Mouse (Mus musculus): ENCODE results near the gene Abhd6. TPM values are rescaled to one million over a fixed set of nuclear protein-coding genes. Genes with fewer than 3 reads are reported as not detected.
A peak's percentile ranks its signal among the peaks of the same experiment; 100 is the strongest.
"Not testable (repeated sequence)": the region's sequence is repeated elsewhere in the genome, so short reads cannot be mapped to it uniquely, and the experiment has no call there.

Abhd6 gene
- polyA plus RNA-seq, 1 experiment from 2014 or later: 25.6 TPM

- Histone ChIP-seq H3K4me2 (replicated peaks; ENCODE audit: low read depth, low read length) (no peak overlapping the region), H3K27ac (ENCODE audit: low read length) (no peak overlapping the region)
- 76% methylated on average over 5 of the region's 5 CpGs for WGBS
Observed at GRCm38 (mm10) chr14:8000247-8000646, 2.5 kb upstream of the Abhd6 start.

GRCm38 (mm10) chr14:8000831-8001685 is 1.6 kb upstream of the Abhd6 start:
- 0 out of 2 replicates have a peak, but pooled peaks cover 6% of the 10 kb centered on the region for H3K27me3 ChIP-seq (ENCODE audit: control insufficient read depth, insufficient read depth, low read length)
- no peaks in the 10 kb centered on the region for H3K36me3 ChIP-seq (ENCODE audit: control insufficient read depth, insufficient read depth, low read length)
- H3K4me3 ChIP-seq (ENCODE audit: low read depth, low read length): no peak overlapping the region
- ATAC-seq (ENCODE audit: insufficient number of reproducible peaks, insufficient read depth, low FRiP score, low read depth): no peak
- H3K4me1 ChIP-seq (ENCODE audit: control insufficient read depth, insufficient read depth, low read length): peaks cover 4% of the 10 kb centered on the region; the same call in 1 of the 2 replicates
- H3K4me2 ChIP-seq (replicated peaks; ENCODE audit: low read depth, low read length): no peak overlapping the region
- no peaks in the 10 kb centered on the region for H3K9me3 ChIP-seq (ENCODE audit: control insufficient read depth, low read depth, low read length)
- 24% methylated on average over 17 of the region's 17 CpGs for WGBS
- no peak overlapping the region for H3K27ac ChIP-seq (ENCODE audit: low read length)
- no peak overlapping the region for H3K9ac ChIP-seq (replicated peaks; ENCODE audit: low read depth, low read length)

More at GRCm38 (mm10) chr14:8000247-8000646, 2.5 kb upstream of the Abhd6 start:
- Histone ChIP-seq H3K9me3 (ENCODE audit: control insufficient read depth, low read depth, low read length) (no peaks in the 10 kb centered on the region), H3K36me3 (ENCODE audit: control insufficient read depth, insufficient read depth, low read length) (no peaks in the 10 kb centered on the region), H3K9ac (replicated peaks; ENCODE audit: low read depth, low read length) (no peak overlapping the region), H3K4me3 (ENCODE audit: low read depth, low read length) (no peak overlapping the region), H3K4me1 (ENCODE audit: control insufficient read depth, insufficient read depth, low read length) (peaks cover 4% of the 10 kb centered on the region; the same call in 1 of the 2 replicates), H3K27me3 (ENCODE audit: control insufficient read depth, insufficient read depth, low read length) (0 out of 2 replicates have a peak, but pooled peaks cover 6% of the 10 kb centered on the region)
- ATAC-seq (ENCODE audit: insufficient number of reproducible peaks, insufficient read depth, low FRiP score, low read depth): no peak

- H3K4me3 ChIP-seq (ENCODE audit: low read depth, low read length): peak overlapping the region; percentile 66
- peak overlapping the region; percentile 43 for H3K9ac ChIP-seq (replicated peaks; ENCODE audit: low read depth, low read length)
- no peaks in the 10 kb centered on the region for H3K9me3 ChIP-seq (ENCODE audit: control insufficient read depth, low read depth, low read length)
- 1% methylated on average over 23 of the region's 23 CpGs for WGBS
- no peak overlapping the region for H3K27ac ChIP-seq (ENCODE audit: low read length)
- ATAC-seq (ENCODE audit: insufficient number of reproducible peaks, insufficient read depth, low FRiP score, low read depth): no peak
- no peaks in the 10 kb centered on the region for H3K36me3 ChIP-seq (ENCODE audit: control insufficient read depth, insufficient read depth, low read length)
- peaks cover 4% of the 10 kb centered on the region; the same call in 1 of the 2 replicates for H3K4me1 ChIP-seq (ENCODE audit: control insufficient read depth, insufficient read depth, low read length)
- H3K27me3 ChIP-seq (ENCODE audit: control insufficient read depth, insufficient read depth, low read length): 0 out of 2 replicates have a peak, but pooled peaks cover 6% of the 10 kb centered on the region
- H3K4me2 ChIP-seq (replicated peaks; ENCODE audit: low read depth, low read length): peak overlapping the region; percentile 57
Observed at GRCm38 (mm10) chr14:8003093-8003670, 480 bp downstream of the Abhd6 start.

DNA sequence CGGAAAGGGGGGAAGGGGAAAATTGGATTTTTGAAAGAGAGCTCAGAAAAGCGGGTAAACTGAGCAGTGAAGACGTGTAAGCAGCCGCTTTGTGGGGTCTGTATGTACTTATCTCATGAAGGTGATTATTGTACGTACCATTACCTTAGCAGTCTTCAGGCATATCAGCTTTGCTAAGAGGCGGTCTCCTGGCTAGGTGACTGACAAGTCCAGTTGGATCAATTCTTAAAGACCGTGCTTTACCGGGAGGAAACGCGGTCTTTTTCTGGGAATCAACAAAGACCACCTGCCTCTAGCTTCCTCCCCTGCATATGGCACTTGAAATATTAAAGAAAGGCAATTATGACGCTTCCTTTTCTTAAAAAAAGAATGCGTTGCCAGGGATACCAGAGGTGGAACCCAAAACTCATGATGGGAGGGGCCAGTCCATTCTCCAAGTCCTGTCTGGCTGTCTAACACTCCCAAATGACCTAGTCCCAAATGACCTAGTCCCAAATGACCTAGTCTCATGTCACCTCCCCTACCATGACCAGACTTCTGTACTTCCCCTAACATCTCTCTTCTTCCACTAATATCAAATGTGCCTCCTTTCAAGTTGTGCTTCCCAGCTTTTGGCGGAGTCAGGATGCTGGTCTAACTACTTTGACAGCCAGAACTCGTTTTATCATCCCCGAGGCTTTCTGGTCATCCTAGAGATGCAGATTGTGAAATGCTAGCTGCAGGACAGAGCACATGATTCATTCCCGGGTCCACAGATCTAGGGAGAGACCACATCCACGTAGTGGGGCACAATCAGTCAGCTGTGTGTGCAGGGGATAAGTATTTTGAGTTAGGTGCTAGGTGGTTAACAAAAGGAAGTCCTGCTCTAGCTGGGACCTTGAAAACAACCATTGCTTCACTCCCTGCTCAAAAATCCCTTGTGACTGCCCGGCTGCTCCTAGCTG is 1.3 kb downstream of the Abhd6 start:
- ATAC-seq (ENCODE audit: insufficient number of reproducible peaks, insufficient read depth, low FRiP score, low read depth): no peak
- Histone ChIP-seq H3K4me3 (ENCODE audit: low read depth, low read length) (peak overlapping the region; percentile 66), H3K36me3 (ENCODE audit: control insufficient read depth, insufficient read depth, low read length) (no peaks in the 10 kb centered on the region), H3K4me1 (ENCODE audit: control insufficient read depth, insufficient read depth, low read length) (peaks cover 4% of the 10 kb centered on the region; the same call in 1 of the 2 replicates), H3K27ac (ENCODE audit: low read length) (no peak overlapping the region), H3K4me2 (replicated peaks; ENCODE audit: low read depth, low read length) (peak overlapping the region; percentile 57), H3K9ac (replicated peaks; ENCODE audit: low read depth, low read length) (0 out of 2 replicates have a peak overlapping the region, but pooled peaks have one; percentile 43), H3K9me3 (ENCODE audit: control insufficient read depth, low read depth, low read length) (no peaks in the 10 kb centered on the region), H3K27me3 (ENCODE audit: control insufficient read depth, insufficient read depth, low read length) (0 out of 2 replicates have a peak, but pooled peaks cover 6% of the 10 kb centered on the region)
- WGBS: 38% methylated on average over 18 of the region's 18 CpGs

DNA sequence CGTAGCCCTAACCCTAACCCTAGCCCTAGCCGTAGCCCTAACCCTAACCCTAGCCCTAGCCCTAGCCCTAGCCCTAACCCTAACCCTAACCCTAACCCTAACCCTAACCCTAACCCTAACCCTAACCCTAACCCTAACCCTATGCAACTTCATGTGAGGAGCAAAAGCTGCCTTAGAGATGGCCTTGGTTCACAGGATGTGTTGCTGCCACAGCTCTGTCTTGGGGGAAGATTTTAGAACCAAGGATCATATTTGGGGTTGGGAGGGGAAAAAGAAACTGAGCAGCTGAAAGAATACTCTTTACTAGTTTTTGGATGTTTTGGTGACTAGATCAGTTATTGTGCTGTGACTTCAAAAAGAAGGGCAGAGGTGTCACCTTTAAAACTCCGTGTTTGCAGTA is 3.4 kb downstream of the Abhd6 start:
- not testable (repeated sequence) for H3K9ac ChIP-seq (replicated peaks; ENCODE audit: low read depth, low read length); H3K4me1 ChIP-seq (ENCODE audit: control insufficient read depth, insufficient read depth, low read length); H3K36me3 ChIP-seq (ENCODE audit: control insufficient read depth, insufficient read depth, low read length); H3K4me2 ChIP-seq (replicated peaks; ENCODE audit: low read depth, low read length); H3K27ac ChIP-seq (ENCODE audit: low read length); H3K27me3 ChIP-seq (ENCODE audit: control insufficient read depth, insufficient read depth, low read length); ATAC-seq (ENCODE audit: insufficient number of reproducible peaks, insufficient read depth, low FRiP score, low read depth); H3K4me3 ChIP-seq (ENCODE audit: low read depth, low read length); H3K9me3 ChIP-seq (ENCODE audit: control insufficient read depth, low read depth, low read length)
- WGBS: 59% methylated on average over 3 of the region's 3 CpGs

GRCm38 (mm10) chr14:8007084-8007483 is 4.4 kb downstream of the Abhd6 start:
- no peaks in the 10 kb centered on the region for H3K27me3 ChIP-seq (ENCODE audit: control insufficient read depth, insufficient read depth, low read length)
- peaks cover 4% of the 10 kb centered on the region; the same call in 1 of the 2 replicates for H3K4me1 ChIP-seq (ENCODE audit: control insufficient read depth, insufficient read depth, low read length)
- no peak overlapping the region for H3K4me2 ChIP-seq (replicated peaks; ENCODE audit: low read depth, low read length)
- H3K4me3 ChIP-seq (ENCODE audit: low read depth, low read length): no peak overlapping the region
- H3K9me3 ChIP-seq (ENCODE audit: control insufficient read depth, low read depth, low read length): no peaks in the 10 kb centered on the region
- H3K9ac ChIP-seq (replicated peaks; ENCODE audit: low read depth, low read length): no peak overlapping the region
- ATAC-seq (ENCODE audit: insufficient number of reproducible peaks, insufficient read depth, low FRiP score, low read depth): no peak
- no peak overlapping the region for H3K27ac ChIP-seq (ENCODE audit: low read length)
- H3K36me3 ChIP-seq (ENCODE audit: control insufficient read depth, insufficient read depth, low read length): no peaks in the 10 kb centered on the region

DNA sequence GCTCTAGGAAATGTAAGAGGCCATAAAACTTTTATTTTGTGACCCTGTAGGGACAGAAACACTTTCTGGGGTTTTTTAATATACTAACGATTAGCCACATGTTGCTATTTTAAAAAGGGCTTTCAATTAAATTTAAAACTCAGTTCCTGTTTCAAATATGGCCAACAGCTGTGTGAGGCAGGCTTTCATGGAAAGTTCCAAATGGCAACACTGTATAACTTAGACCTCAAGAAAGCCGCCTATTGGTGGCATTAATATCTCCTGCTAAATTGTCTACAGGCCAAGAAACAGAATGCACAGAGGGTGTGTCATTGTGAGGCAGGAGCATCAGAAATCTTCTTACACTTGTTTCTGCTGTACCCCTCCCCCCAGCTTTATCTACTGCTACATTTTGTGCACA is 4.8 kb downstream of the Abhd6 start:
- Histone ChIP-seq H3K4me3 (ENCODE audit: low read depth, low read length) (no peak overlapping the region), H3K9ac (replicated peaks; ENCODE audit: low read depth, low read length) (no peak overlapping the region), H3K9me3 (ENCODE audit: control insufficient read depth, low read depth, low read length) (no peaks in the 10 kb centered on the region), H3K4me1 (ENCODE audit: control insufficient read depth, insufficient read depth, low read length) (peaks cover 4% of the 10 kb centered on the region; the same call in 1 of the 2 replicates), H3K36me3 (ENCODE audit: control insufficient read depth, insufficient read depth, low read length) (no peaks in the 10 kb centered on the region), H3K4me2 (replicated peaks; ENCODE audit: low read depth, low read length) (no peak overlapping the region), H3K27ac (ENCODE audit: low read length) (no peak overlapping the region), H3K27me3 (ENCODE audit: control insufficient read depth, insufficient read depth, low read length) (no peaks in the 10 kb centered on the region)
- ATAC-seq (ENCODE audit: insufficient number of reproducible peaks, insufficient read depth, low FRiP score, low read depth): no peak
- WGBS: 77% methylated on average over 2 of the region's 2 CpGs

DNA sequence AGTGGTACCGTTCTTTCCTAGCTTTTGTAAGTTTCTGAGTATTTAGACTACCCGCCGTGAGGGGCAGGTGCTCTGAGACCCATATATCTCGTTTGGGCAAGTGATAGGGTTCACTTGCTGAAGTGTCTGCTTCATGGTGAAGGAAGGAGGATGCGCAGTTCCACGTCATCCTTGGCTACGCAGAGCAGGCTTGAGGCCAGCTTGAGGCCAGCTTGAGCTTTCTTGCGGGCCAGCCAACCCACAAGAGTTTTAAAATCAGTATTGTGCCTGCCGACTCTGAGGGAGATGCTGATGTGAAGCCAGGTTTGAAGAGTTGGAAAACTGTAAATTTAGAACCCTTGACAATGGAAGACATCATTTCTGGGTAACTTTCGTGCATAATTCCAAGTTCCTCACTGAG is 5.2 kb downstream of the Abhd6 start:
- Histone ChIP-seq H3K4me3 (ENCODE audit: low read depth, low read length) (no peak overlapping the region), H3K9ac (replicated peaks; ENCODE audit: low read depth, low read length) (no peak overlapping the region), H3K36me3 (ENCODE audit: control insufficient read depth, insufficient read depth, low read length) (no peaks in the 10 kb centered on the region), H3K27me3 (ENCODE audit: control insufficient read depth, insufficient read depth, low read length) (no peaks in the 10 kb centered on the region), H3K27ac (ENCODE audit: low read length) (no peak overlapping the region), H3K4me2 (replicated peaks; ENCODE audit: low read depth, low read length) (no peak overlapping the region), H3K9me3 (ENCODE audit: control insufficient read depth, low read depth, low read length) (no peaks in the 10 kb centered on the region), H3K4me1 (ENCODE audit: control insufficient read depth, insufficient read depth, low read length) (peaks cover 4% of the 10 kb centered on the region; the same call in 1 of the 2 replicates)
- ATAC-seq (ENCODE audit: insufficient number of reproducible peaks, insufficient read depth, low FRiP score, low read depth): no peak
- 90% methylated on average over 10 of the region's 10 CpGs for WGBS
